Mouse (Mus musculus) heart, adult 2 months (tissue): Measurements from ENCODE around the gene Fcf1.

Source experiments
- CTCF ChIP-seq: fragments of 200-600 bp; IDR thresholded peaks from 2 replicates; pipeline ENCODE4 v1.8.1; 2022; ENCODE audit warnings: antibody characterized with exemption, mild to moderate bottlenecking, moderate library complexity
- POLR2A ChIP-seq: fragments of 200-500 bp; IDR thresholded peaks from 2 replicates; pipeline ENCODE4 v1.6.1; 2011; ENCODE audit warnings: mild to moderate bottlenecking, low read depth, low read length, control low read depth; ENCODE audit not compliant: insufficient read depth

DNA sequence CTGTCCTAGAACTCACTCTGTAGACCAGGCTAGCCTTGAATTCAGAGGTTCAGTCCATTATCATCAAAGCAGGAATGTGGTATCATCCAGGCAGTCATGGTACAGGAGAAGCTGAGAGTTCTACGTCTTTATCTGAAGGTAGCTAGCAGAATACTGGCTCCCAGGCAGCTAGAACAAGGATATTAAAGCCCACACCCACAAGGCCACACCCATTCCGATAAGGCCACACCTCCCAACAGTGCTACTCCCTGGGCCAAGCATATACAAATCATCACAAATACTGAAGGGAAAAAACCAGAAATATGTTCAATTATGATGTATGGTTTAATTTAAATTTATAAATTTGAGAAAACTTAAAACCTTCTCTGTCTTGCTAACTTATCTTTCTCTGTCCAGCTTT is 41.5 kb downstream of the Fcf1 start:
- TF ChIP-seq CTCF: no peak
- no peak for TF ChIP-seq POLR2A
